Mouse (Mus musculus) MEL (cell line): ENCODE results near the gene Vmn1r54. TPM values are rescaled to one million over a fixed set of nuclear protein-coding genes. Genes with fewer than 3 reads are reported as not detected.

Experiments
- DNase-seq: peaks from one replicate; pipeline ENCODE4 v3.0.0; 2011; ENCODE audit warnings: low read depth, low spot score
- H3K27ac ChIP-seq: 2 replicates; pipeline ENCODE4 v1.5.1; 2012; ENCODE audit warnings: low read depth, mild to moderate bottlenecking, control low read depth, low read length, moderate library complexity; ENCODE audit not compliant: control insufficient read depth
- H3K27me3 ChIP-seq, 2 experiments: fragments of 150-350 bp in 1 of 2; sonication (generic) in 1 of 2; 2 replicates each; pipeline ENCODE4 v1.6.1; 2012; ENCODE audit warnings: low read length in 2 of 2, mild to moderate bottlenecking in 2 of 2, improper control_type of control experiment in 1 of 2, moderate library complexity in 1 of 2; ENCODE audit not compliant: insufficient read depth in 2 of 2, control insufficient read depth in 1 of 2
- H3K36me3 ChIP-seq, 2 experiments: 2 replicates each; pipeline ENCODE4 v1.6.1; 2012 to 2014; ENCODE audit warnings: low read length in 2 of 2, improper control_type of control experiment in 1 of 2, inconsistent platforms in 1 of 2, mild to moderate bottlenecking in 1 of 2; ENCODE audit not compliant: insufficient read depth in 2 of 2, control insufficient read depth in 1 of 2
- H3K4me1 ChIP-seq, 2 experiments: fragments of 150-350 bp in 1 of 2; sonication (generic) in 1 of 2; 2 replicates each; pipeline ENCODE4 v1.6.1; 2012; ENCODE audit warnings: low read length in 2 of 2, improper control_type of control experiment in 1 of 2, mild to moderate bottlenecking in 1 of 2; ENCODE audit not compliant: insufficient read depth in 2 of 2, control insufficient read depth in 1 of 2
- H3K4me3 ChIP-seq, 2 experiments: fragments of 150-350 bp in 1 of 2; sonication (generic) in 1 of 2; 2 replicates each; pipeline ENCODE4 v1.5.1; 2012; ENCODE audit warnings: low read depth in 2 of 2, low read length in 2 of 2, mild to moderate bottlenecking in 2 of 2, moderate library complexity in 2 of 2, control low read depth in 1 of 2, improper control_type of control experiment in 1 of 2; ENCODE audit not compliant: control insufficient read depth in 1 of 2, insufficient read depth in 1 of 2
- H3K79me2 ChIP-seq: 2 replicates; pipeline ENCODE4 v1.6.1; 2012; ENCODE audit warnings: mild to moderate bottlenecking, low read length, moderate library complexity; ENCODE audit not compliant: control insufficient read depth, poor library complexity, insufficient read depth
- H3K9ac ChIP-seq: 2 replicates; pipeline ENCODE4 v1.6.1; 2012; ENCODE audit warnings: low read depth, mild to moderate bottlenecking, control low read depth, low read length, moderate library complexity; ENCODE audit not compliant: control insufficient read depth, poor library complexity, severe bottlenecking
- H3K9me3 ChIP-seq: fragments of 150-350 bp; sonication (generic); replicated peaks from 2 replicates; pipeline ENCODE4 v1.6.1; 2012; ENCODE audit warnings: mild to moderate bottlenecking, low read length, improper control_type of control experiment, moderate library complexity; ENCODE audit not compliant: insufficient read depth
- CHD1 ChIP-seq: IDR thresholded peaks from 2 replicates; pipeline ENCODE4 v1.6.1; 2012; ENCODE audit warnings: low read depth, mild to moderate bottlenecking, inconsistent platforms, low read length, improper control_type of control experiment
- CHD2 ChIP-seq: IDR thresholded peaks from 2 replicates; pipeline ENCODE4 v1.6.1; 2011; ENCODE audit warnings: low read length, improper control_type of control experiment
- ELF1 ChIP-seq: IDR thresholded peaks from 2 replicates; pipeline ENCODE4 v1.6.1; 2014; ENCODE audit warnings: low read depth, mild to moderate bottlenecking, inconsistent platforms, low read length, improper control_type of control experiment, moderate library complexity
- EP300 ChIP-seq, 2 experiments: IDR thresholded peaks; 2 replicates each; pipeline ENCODE4 v1.6.1; 2011; ENCODE audit warnings: improper control_type of control experiment in 2 of 2, low read length in 2 of 2, low read depth in 1 of 2, mild to moderate bottlenecking in 1 of 2
- GATA1 ChIP-seq: IDR thresholded peaks from 2 replicates; pipeline ENCODE4 v1.6.1; 2011; ENCODE audit warnings: low read depth, low read length, improper control_type of control experiment
- HCFC1 ChIP-seq: IDR thresholded peaks from 2 replicates; pipeline ENCODE4 v1.6.1; 2012; ENCODE audit warnings: low read depth, mild to moderate bottlenecking, inconsistent platforms, low read length, improper control_type of control experiment, moderate library complexity
- JUND ChIP-seq: IDR thresholded peaks from 2 replicates; pipeline ENCODE4 v1.6.1; 2011; ENCODE audit warnings: low read depth, mild to moderate bottlenecking, improper control_type of control experiment, low read length
- KAT2A ChIP-seq: conservative IDR thresholded peaks from 2 replicates; pipeline ENCODE4 v1.6.1; 2012; ENCODE audit warnings: low read depth, low read length, improper control_type of control experiment, inconsistent platforms
- MAFK ChIP-seq: IDR thresholded peaks from 2 replicates; pipeline ENCODE4 v1.6.1; 2011; ENCODE audit warnings: low read depth, mild to moderate bottlenecking, low read length, improper control_type of control experiment, borderline replicate concordance
- MEF2A ChIP-seq: IDR thresholded peaks from 2 replicates; pipeline ENCODE4 v1.6.1; 2014; ENCODE audit warnings: low read depth, mild to moderate bottlenecking, inconsistent platforms, low read length, improper control_type of control experiment; ENCODE audit not compliant: poor library complexity, insufficient replicate concordance, severe bottlenecking; ENCODE audit errors: extremely low read depth
- MXI1 ChIP-seq: IDR thresholded peaks from 2 replicates; pipeline ENCODE4 v1.6.1; 2011; ENCODE audit warnings: mild to moderate bottlenecking, low read depth, low read length, improper control_type of control experiment
- MYB ChIP-seq: IDR thresholded peaks from 2 replicates; pipeline ENCODE4 v1.6.1; 2011; ENCODE audit warnings: mild to moderate bottlenecking, low read depth, low read length, improper control_type of control experiment
- MYC ChIP-seq: IDR thresholded peaks from 2 replicates; pipeline ENCODE4 v1.6.1; 2011; ENCODE audit warnings: low read depth, mild to moderate bottlenecking, low read length, improper control_type of control experiment, moderate library complexity
- NELFE ChIP-seq: IDR thresholded peaks from 2 replicates; pipeline ENCODE4 v1.6.1; 2011; ENCODE audit warnings: low read depth, low read length, improper control_type of control experiment
- NRF1 ChIP-seq: IDR thresholded peaks from 2 replicates; pipeline ENCODE4 v1.6.1; 2014; ENCODE audit warnings: low read depth, mild to moderate bottlenecking, inconsistent platforms, low read length, improper control_type of control experiment, moderate library complexity; ENCODE audit not compliant: poor library complexity, insufficient read depth, severe bottlenecking
- POLR2A ChIP-seq, 2 experiments: IDR thresholded peaks; 2 replicates each; pipeline ENCODE4 v1.6.1; 2011 to 2012; ENCODE audit warnings: low read length in 2 of 2, mild to moderate bottlenecking in 2 of 2, control low read depth in 1 of 2, improper control_type of control experiment in 1 of 2, low read depth in 1 of 2, moderate library complexity in 1 of 2; ENCODE audit not compliant: control insufficient read depth in 1 of 2, insufficient read depth in 1 of 2, poor library complexity in 1 of 2
- POLR2AphosphoS2 ChIP-seq: IDR thresholded peaks from 2 replicates; pipeline ENCODE4 v1.6.1; 2011; ENCODE audit warnings: low read length, improper control_type of control experiment
- POLR2AphosphoS5 ChIP-seq: IDR thresholded peaks from 2 replicates; pipeline ENCODE4 v1.6.1; 2012; ENCODE audit warnings: low read depth, borderline replicate concordance, mild to moderate bottlenecking, inconsistent platforms, low read length, moderate library complexity, mixed read lengths
- RCOR1 ChIP-seq: IDR thresholded peaks from 2 replicates; pipeline ENCODE4 v1.6.1; 2012; ENCODE audit warnings: low read depth, mild to moderate bottlenecking, inconsistent platforms, low read length, improper control_type of control experiment
- TAL1 ChIP-seq: IDR thresholded peaks from 2 replicates; pipeline ENCODE4 v1.6.1; 2012; ENCODE audit warnings: mild to moderate bottlenecking, inconsistent platforms, low read length, moderate library complexity, mixed read lengths
- TCF12 ChIP-seq: IDR thresholded peaks from 2 replicates; pipeline ENCODE4 v1.6.1; 2014; ENCODE audit warnings: low read depth, mild to moderate bottlenecking, inconsistent platforms, low read length, improper control_type of control experiment, moderate library complexity
- ZC3H11A ChIP-seq: IDR thresholded peaks from 2 replicates; pipeline ENCODE4 v1.6.1; 2012; ENCODE audit warnings: low read depth, mild to moderate bottlenecking, inconsistent platforms, low read length, improper control_type of control experiment
- ZMIZ1 ChIP-seq: IDR thresholded peaks from 2 replicates; pipeline ENCODE4 v1.6.1; 2012; ENCODE audit warnings: low read depth, mild to moderate bottlenecking, inconsistent platforms, low read length, improper control_type of control experiment, moderate library complexity
- ZNF384 ChIP-seq: IDR thresholded peaks from 2 replicates; pipeline ENCODE4 v1.6.1; 2012; ENCODE audit warnings: low read depth, mild to moderate bottlenecking, inconsistent platforms, low read length, improper control_type of control experiment
- polyA plus RNA-seq, 2 experiments: library from polyadenylated mRNA; stranded (reverse) in 1 of 2; unstranded in 1 of 2; fragments of >175 nt in 1 of 2; fragments of >200 nt in 1 of 2; gene quantifications; 2 replicates each; pipeline versions ENCODE4 v1.2.1 to v1.2.4; 2012; ENCODE audit warnings: low replicate concordance in 2 of 2, low read depth in 1 of 2; ENCODE audit not compliant: insufficient read length in 2 of 2, insufficient read depth in 1 of 2, missing spikeins in 1 of 2
- total RNA-seq: library from RNA; depleted of rRNA; stranded (reverse); fragments of 300-350 nt; gene quantifications from 2 replicates; pipeline ENCODE4 v1.2.3, GENCODE M21; 2012

The Vmn1r54 gene
- total and polyA plus RNA-seq, 3 experiments: not detected

- TF ChIP-seq CHD1 (no peak), ZNF384 (no peak), POLR2AphosphoS2 (no peak), MYC (no peak), RCOR1 (no peak), ZC3H11A (no peak), CHD2 (no peak), JUND (no peak), ZMIZ1 (no peak), MAFK (no peak), MYB (no peak)
- no peak overlapping the region for H3K27ac ChIP-seq
- no peaks in the 10 kb centered on the region for H3K36me3 ChIP-seq
Measured at GRCm38 (mm10) chr6:90319475-90320191, 73.5 kb downstream of the Vmn1r54 start.

GRCm38 (mm10) chr6:90320429-90320828 is 74.3 kb downstream of the Vmn1r54 start:
- Histone ChIP-seq H3K9ac (no peak overlapping the region), H3K36me3 (no peaks in the 10 kb centered on the region), H3K4me1 (no peaks in the 10 kb centered on the region), H3K4me3 (no peak overlapping the region), H3K9me3 (no peaks in the 10 kb centered on the region), H3K79me2 (no peaks in the 10 kb centered on the region), H3K27ac (no peak overlapping the region), H3K27me3 (no peaks in the 10 kb centered on the region)
- no peak for DNase-seq
- TF ChIP-seq CHD2 (no peak), POLR2A (IDR thresholded peaks at IDR 0.05; ENCODE audit: control insufficient read depth in 1 of 2, insufficient read depth in 1 of 2, low read depth in 1 of 2, low read length in 2 of 2, poor library complexity in 1 of 2) (no peak), KAT2A (no peak), POLR2AphosphoS2 (no peak), MXI1 (no peak), MYC (no peak), EP300 (IDR thresholded peaks at IDR 0.05; ENCODE audit: low read depth in 1 of 2, low read length in 2 of 2) (no peak), ELF1 (no peak), ZC3H11A (no peak), NRF1 (no peak), HCFC1 (no peak), TCF12 (no peak), MEF2A (no peak), CHD1 (no peak), NELFE (no peak), TAL1 (no peak), POLR2AphosphoS5 (no peak), GATA1 (no peak)

More at GRCm38 (mm10) chr6:90319475-90320191, 73.5 kb downstream of the Vmn1r54 start:
- no peak overlapping the region for H3K9ac ChIP-seq
- no peaks in the 10 kb centered on the region for H3K79me2 ChIP-seq
- DNase-seq: no peak
- no peaks in the 10 kb centered on the region for H3K27me3 ChIP-seq
- no peak overlapping the region for H3K4me3 ChIP-seq
- no peaks in the 10 kb centered on the region for H3K4me1 ChIP-seq
- H3K9me3 ChIP-seq: no peaks in the 10 kb centered on the region
